Mouse (Mus musculus) heart, postnatal 14 days (tissue): ENCODE data around the gene Traf4. TPM values are rescaled to one million over a fixed set of nuclear protein-coding genes. Genes with fewer than 3 reads are reported as not detected.

Source experiments
- DNase-seq, 2 experiments: peaks; one replicate each; pipeline ENCODE4 v3.0.0; 2021 to 2022
- intact Hi-C: fragments of 180-260 bp; cut with DNase I; formaldehyde crosslinking; loops from one replicate; pipeline ENCODE4 v1.15.1; 2025
- total RNA-seq, 2 experiments: library from RNA; stranded (reverse); gene quantifications; 2 replicates each; pipeline ENCODE4 v1.2.3; 2021

Traf4 gene
- total RNA-seq, 2 experiments from 2014 or later = 10.3 to 11.2 TPM

- intact Hi-C loops = no loop called here
Observed at GRCm38 (mm10) chr11:78170306-78170705, 4.9 kb upstream of the Traf4 start.

GRCm38 (mm10) chr11:78168541-78169468 lies 3.4 kb upstream of the Traf4 start:
- intact Hi-C loops = no loop called here
- DNase-seq = no peak

More at GRCm38 (mm10) chr11:78170306-78170705, 4.9 kb upstream of the Traf4 start:
- DNase-seq = no peak

- intact Hi-C loops = no loop called here
- no peak for DNase-seq
Observed at GRCm38 (mm10) chr11:78167257-78167959, 2.0 kb upstream of the Traf4 start.

GRCm38 (mm10) chr11:78166640-78167039 lies 1.3 kb upstream of the Traf4 start:
- intact Hi-C loops = no loop called here
- no peak for DNase-seq

- intact Hi-C loops = no loop called here
- no peak for DNase-seq
Observed at GRCm38 (mm10) chr11:78166161-78166560, 772 bp upstream of the Traf4 start.

GRCm38 (mm10) chr11:78165761-78166109 lies 346 bp upstream of the Traf4 start:
- DNase-seq = peak; percentile 57 to 69

GRCm38 (mm10) chr11:78164604-78164923 lies 825 bp downstream of the Traf4 start:
- intact Hi-C loops = no loop called here
- DNase-seq = no peak

More at GRCm38 (mm10) chr11:78165761-78166109, 346 bp upstream of the Traf4 start:
- intact Hi-C loops = no loop called here

- DNase-seq = peak; percentile 68 to 79
- intact Hi-C loops = no loop called here
Observed at GRCm38 (mm10) chr11:78163681-78164603, 1.4 kb downstream of the Traf4 start.

GRCm38 (mm10) chr11:78163045-78163444 lies 2.3 kb downstream of the Traf4 start:
- DNase-seq = no peak
- intact Hi-C loops = no loop called here

GRCm38 (mm10) chr11:78162504-78162903 lies 2.9 kb downstream of the Traf4 start:
- intact Hi-C loops = no loop called here
- no peak for DNase-seq

- intact Hi-C loops = no loop called here
- DNase-seq = no peak
Observed at GRCm38 (mm10) chr11:78161968-78162367, 3.4 kb downstream of the Traf4 start.

- intact Hi-C loops = no loop called here
- DNase-seq = no peak
Observed at GRCm38 (mm10) chr11:78161169-78161568, 4.2 kb downstream of the Traf4 start.

- no peak for DNase-seq
- intact Hi-C loops = no loop called here
Observed at GRCm38 (mm10) chr11:78160675-78161074, 4.7 kb downstream of the Traf4 start.

GRCm38 (mm10) chr11:78160171-78160570 lies 5.2 kb downstream of the Traf4 start:
- intact Hi-C loops = no loop called here
- no peak for DNase-seq

- intact Hi-C loops = loop anchor here (1.0 kb wide), 1 partner anchor 18 kb away; no protein-coding TSS in a partner anchor
- no peak for DNase-seq
Observed at GRCm38 (mm10) chr11:78159557-78159956, 5.8 kb downstream of the Traf4 start.

GRCm38 (mm10) chr11:78159096-78159495 lies 6.3 kb downstream of the Traf4 start:
- peak; percentile 68 to 85 for DNase-seq
- intact Hi-C loops = loop anchor here (1.0 kb wide), 1 partner anchor 18 kb away; no protein-coding TSS in a partner anchor

- no peak for DNase-seq
- intact Hi-C loops = no loop called here
Observed at GRCm38 (mm10) chr11:78156156-78156699, 9.2 kb downstream of the Traf4 start.

GRCm38 (mm10) chr11:78155674-78156073 lies 9.7 kb downstream of the Traf4 start:
- no peak for DNase-seq

GRCm38 (mm10) chr11:78153778-78154177 lies 11.6 kb downstream of the Traf4 start:
- intact Hi-C loops = loop anchor here (2.0 kb wide), 1 partner anchor 93 kb away; no protein-coding TSS in a partner anchor
- no peak for DNase-seq

More at GRCm38 (mm10) chr11:78155674-78156073, 9.7 kb downstream of the Traf4 start:
- intact Hi-C loops = no loop called here
